Mouse (Mus musculus) C2C12 (cell line): Measurements from ENCODE around the gene Coq3. TPM values are rescaled to one million over a fixed set of nuclear protein-coding genes. Genes with fewer than 3 reads are reported as not detected.

ENCODE experiments used
- H3K27me3 ChIP-seq: one replicate; pipeline ENCODE4 v1.6.1; 2011; ENCODE audit not compliant: control insufficient read depth, insufficient read depth, insufficient read length
- H3K36me3 ChIP-seq: one replicate; pipeline ENCODE4 v1.6.1; 2011; ENCODE audit not compliant: control insufficient read depth, insufficient read depth
- H3K4me3 ChIP-seq: one replicate; pipeline ENCODE4 v1.5.1; 2011; ENCODE audit warnings: mild to moderate bottlenecking, control low read depth; ENCODE audit not compliant: poor library complexity, insufficient read depth, severe bottlenecking
- H3K79me2 ChIP-seq: one replicate; pipeline ENCODE4 v1.6.1; 2011; ENCODE audit not compliant: control insufficient read depth, insufficient read depth
- H3K79me3 ChIP-seq: one replicate; pipeline ENCODE4 v1.6.1; 2011; ENCODE audit warnings: low read depth, control low read depth
- H3ac ChIP-seq: one replicate; pipeline ENCODE3; 2011; ENCODE audit warnings: low read depth; ENCODE audit not compliant: control insufficient read depth, insufficient read length
- CEBPB ChIP-seq: IDR thresholded peaks from one replicate; pipeline ENCODE4 v1.6.1; 2011; ENCODE audit warnings: low read depth, mild to moderate bottlenecking, control low read depth, moderate library complexity
- CTCF ChIP-seq: IDR thresholded peaks from one replicate; pipeline ENCODE4 v1.5.1; 2011; ENCODE audit not compliant: control insufficient read depth, insufficient read depth, insufficient read length
- FOSL1 ChIP-seq: IDR thresholded peaks from one replicate; pipeline ENCODE4 v1.8.0; 2011; ENCODE audit warnings: mild to moderate bottlenecking, low read length; ENCODE audit not compliant: poor library complexity, insufficient read depth, severe bottlenecking
- MAX ChIP-seq: IDR thresholded peaks from one replicate; pipeline ENCODE4 v1.6.1; 2011; ENCODE audit warnings: mild to moderate bottlenecking, control low read depth
- MYOD1 ChIP-seq: IDR thresholded peaks from one replicate; pipeline ENCODE4 v1.6.1; 2011; ENCODE audit warnings: low read depth; ENCODE audit not compliant: control insufficient read depth, insufficient read length
- MYOG ChIP-seq: IDR thresholded peaks from one replicate; pipeline ENCODE4 v1.6.1; 2011; ENCODE audit not compliant: control insufficient read depth, insufficient read length; ENCODE audit errors: extremely low read depth
- USF1 ChIP-seq: IDR thresholded peaks from one replicate; pipeline ENCODE4 v1.6.1; 2011; ENCODE audit warnings: low read depth, mild to moderate bottlenecking, control low read depth, moderate library complexity
- polyA plus RNA-seq: library from polyadenylated mRNA; unstranded; fragments of >200 nt; fragmentation: generic; extraction: Trizol; gene quantifications from one replicate; pipeline ENCODE4 v1.2.1, GENCODE M21; 2012; ENCODE audit warnings: missing spikeins

The Coq3 gene
- polyA plus RNA-seq, 1 experiment, result 11.3 TPM

GRCm38 (mm10) chr4:21931772-21932630, 52.5 kb downstream of the Coq3 start:
- H3K4me3 ChIP-seq, result peak overlapping the region; percentile 49
- peaks cover 1% of the 10 kb centered on the region for H3K36me3 ChIP-seq
- H3ac ChIP-seq, result peak overlapping the region; percentile 61
- peaks cover 14% of the 10 kb centered on the region for H3K79me2 ChIP-seq
- H3K79me3 ChIP-seq, result no peaks in the 10 kb centered on the region
- H3K27me3 ChIP-seq, result no peaks in the 10 kb centered on the region
- TF ChIP-seq CEBPB, result no peak
- no peak for TF ChIP-seq USF1
- no peak for TF ChIP-seq MAX
- no peak for TF ChIP-seq MYOG
- TF ChIP-seq MYOD1, result no peak
- TF ChIP-seq CTCF, result no peak
- no peak for TF ChIP-seq FOSL1

- TF ChIP-seq CTCF, result no peak
- no peak for TF ChIP-seq FOSL1
- no peak for TF ChIP-seq MYOD1
- no peak for TF ChIP-seq MYOG
- TF ChIP-seq CEBPB, result no peak
- TF ChIP-seq USF1, result no peak
- TF ChIP-seq MAX, result no peak
- H3K27me3 ChIP-seq, result no peaks in the 10 kb centered on the region
- peaks cover 5% of the 10 kb centered on the region for H3K36me3 ChIP-seq
- no peak overlapping the region for H3K4me3 ChIP-seq
- H3K79me3 ChIP-seq, result no peaks in the 10 kb centered on the region
- H3ac ChIP-seq, result no peak overlapping the region
- H3K79me2 ChIP-seq, result peaks cover 14% of the 10 kb centered on the region
Measured at GRCm38 (mm10) chr4:21935378-21935777, 55.9 kb downstream of the Coq3 start.

DNA sequence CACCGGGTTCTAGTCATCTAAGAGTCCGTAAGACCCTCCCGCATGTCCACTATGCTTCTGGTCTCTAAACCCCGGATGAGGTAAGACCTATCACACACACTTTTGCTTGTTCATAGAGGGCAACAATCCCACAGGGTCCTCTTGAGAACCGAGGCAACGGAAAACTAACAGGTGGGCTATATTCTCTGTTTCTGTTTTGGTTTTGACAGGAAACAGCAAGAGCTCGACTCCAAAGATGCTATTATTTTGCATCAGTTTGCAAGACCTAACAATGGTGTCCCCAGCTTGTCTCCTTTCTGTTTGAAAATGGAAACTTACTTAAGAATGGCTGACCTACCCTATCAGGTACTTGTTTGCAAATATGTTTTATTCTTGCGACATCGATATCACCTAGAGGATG, 57.0 kb downstream of the Coq3 start:
- Histone ChIP-seq H3K27me3 (no peaks in the 10 kb centered on the region), H3K4me3 (no peak overlapping the region), H3ac (no peak overlapping the region), H3K79me2 (peaks cover 14% of the 10 kb centered on the region), H3K79me3 (no peaks in the 10 kb centered on the region), H3K36me3 (peaks cover 5% of the 10 kb centered on the region)
- TF ChIP-seq USF1 (no peak), CTCF (no peak), CEBPB (no peak), MAX (no peak), MYOG (no peak), FOSL1 (no peak), MYOD1 (no peak)

GRCm38 (mm10) chr4:21937890-21938289, 58.4 kb downstream of the Coq3 start:
- Histone ChIP-seq H3K4me3 (no peak overlapping the region), H3ac (no peak overlapping the region), H3K36me3 (peaks cover 5% of the 10 kb centered on the region), H3K27me3 (no peaks in the 10 kb centered on the region), H3K79me2 (peaks cover 7% of the 10 kb centered on the region), H3K79me3 (no peaks in the 10 kb centered on the region)
- TF ChIP-seq MYOG (no peak), MYOD1 (no peak), USF1 (no peak), MAX (no peak), CTCF (no peak), FOSL1 (no peak), CEBPB (no peak)

GRCm38 (mm10) chr4:21944672-21945071, 65.2 kb downstream of the Coq3 start:
- Histone ChIP-seq H3K36me3 (peaks cover 10% of the 10 kb centered on the region), H3K27me3 (no peaks in the 10 kb centered on the region), H3K79me3 (no peaks in the 10 kb centered on the region), H3K4me3 (no peak overlapping the region), H3ac (no peak overlapping the region), H3K79me2 (no peaks in the 10 kb centered on the region)
- TF ChIP-seq MYOD1, result no peak
- no peak for TF ChIP-seq MAX
- TF ChIP-seq CEBPB, result no peak
- TF ChIP-seq MYOG, result no peak
- no peak for TF ChIP-seq CTCF
- TF ChIP-seq FOSL1, result no peak
- TF ChIP-seq USF1, result no peak

DNA sequence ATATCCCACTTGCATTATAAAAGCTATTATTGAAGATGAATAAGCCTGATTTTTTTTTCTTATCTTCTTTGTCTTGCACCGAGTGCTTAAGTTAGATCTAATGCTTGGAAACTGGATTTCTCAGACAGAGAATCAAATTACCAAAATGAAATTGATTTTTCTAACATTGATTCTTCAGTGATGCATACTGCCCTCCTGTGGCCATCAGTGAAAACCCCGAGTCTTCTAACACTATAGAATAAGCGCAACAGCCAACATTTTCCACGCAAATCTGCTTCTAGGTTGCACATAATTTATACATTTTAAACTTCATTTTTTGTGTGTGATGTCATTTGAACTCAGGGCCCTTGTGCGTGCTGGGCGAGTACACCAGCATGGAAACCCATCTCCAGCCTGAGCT, 72.0 kb downstream of the Coq3 start:
- TF ChIP-seq MYOG, result no peak
- TF ChIP-seq MYOD1, result no peak
- no peak for TF ChIP-seq CEBPB
- TF ChIP-seq CTCF, result no peak
- TF ChIP-seq USF1, result no peak
- TF ChIP-seq MAX, result no peak
- TF ChIP-seq FOSL1, result no peak
- no peaks in the 10 kb centered on the region for H3K79me2 ChIP-seq
- no peak overlapping the region for H3ac ChIP-seq
- H3K36me3 ChIP-seq, result peaks cover 16% of the 10 kb centered on the region
- H3K27me3 ChIP-seq, result no peaks in the 10 kb centered on the region
- H3K79me3 ChIP-seq, result no peaks in the 10 kb centered on the region
- no peak overlapping the region for H3K4me3 ChIP-seq
